Mouse (Mus musculus): Measurements from ENCODE around the gene Tgm5. TPM values are rescaled to one million over a fixed set of nuclear protein-coding genes. Genes with fewer than 3 reads are reported as not detected.
"Not testable (repeated sequence)": the region's sequence is repeated elsewhere in the genome, so short reads cannot be mapped to it uniquely, and the experiment has no call there.

Tgm5 gene
- polyA plus RNA-seq, 1 experiment from 2014 or later, result not detected

DNA sequence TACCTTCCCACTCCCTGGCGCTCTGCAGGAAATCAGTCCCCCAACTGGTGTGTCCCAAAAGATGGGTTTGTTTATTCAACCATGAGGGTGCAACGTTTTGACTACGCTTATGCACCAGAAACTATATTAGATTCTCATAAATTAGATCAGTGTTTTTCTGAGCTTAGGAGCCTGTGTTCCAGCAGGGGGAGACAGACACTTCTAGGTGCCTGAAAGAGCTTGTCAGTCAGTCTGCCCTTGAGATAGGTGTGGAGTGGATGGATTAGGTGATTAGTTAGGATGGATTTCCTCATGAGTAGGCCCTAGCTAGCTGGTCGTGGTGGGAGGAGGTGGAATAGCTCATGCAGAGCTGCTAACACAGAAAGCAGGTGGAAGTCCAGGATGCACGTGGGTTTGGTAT lies 44.5 kb downstream of the Tgm5 start:
- DNase-seq (no peak), ATAC-seq (ENCODE audit: low read depth) (no peak)
- H3K4me3 ChIP-seq (replicated peaks), result no peak overlapping the region
- H3K9me3 ChIP-seq (replicated peaks), result no peaks in the 10 kb centered on the region
- H3K27ac ChIP-seq, result no peak overlapping the region
- no peaks in the 10 kb centered on the region for H3K27me3 ChIP-seq
- 36% methylated on average over 5 of the region's 5 CpGs for WGBS (ENCODE audit: insufficient replicate concordance)
- peaks cover 26% of the 10 kb centered on the region for H3K4me1 ChIP-seq (replicated peaks)
- no peak overlapping the region for H3K4me2 ChIP-seq
- no peak overlapping the region for H3K9ac ChIP-seq
- H3K36me3 ChIP-seq, result no peaks in the 10 kb centered on the region

DNA sequence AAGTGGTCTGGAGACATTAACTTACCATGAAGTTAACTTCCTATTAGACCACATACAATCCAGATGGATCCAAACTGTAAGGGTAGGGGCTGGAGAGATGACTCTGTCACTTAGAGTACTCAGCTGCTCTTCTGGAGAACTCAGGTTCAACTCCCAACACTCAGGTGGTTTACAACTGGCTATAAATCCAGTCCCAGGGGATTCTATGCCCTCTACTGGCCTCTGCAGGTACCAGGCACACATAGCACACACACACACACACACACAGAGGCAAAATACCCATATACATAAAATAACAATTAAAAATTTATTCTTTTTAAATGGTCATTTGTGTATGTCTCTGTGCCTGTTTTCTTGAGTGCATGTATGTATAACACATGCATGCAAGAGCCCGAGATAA lies 46.3 kb downstream of the Tgm5 start:
- ATAC-seq (ENCODE audit: low read depth) (no peak), DNase-seq (no peak)
- H3K4me2 ChIP-seq, result no peak overlapping the region

DNA sequence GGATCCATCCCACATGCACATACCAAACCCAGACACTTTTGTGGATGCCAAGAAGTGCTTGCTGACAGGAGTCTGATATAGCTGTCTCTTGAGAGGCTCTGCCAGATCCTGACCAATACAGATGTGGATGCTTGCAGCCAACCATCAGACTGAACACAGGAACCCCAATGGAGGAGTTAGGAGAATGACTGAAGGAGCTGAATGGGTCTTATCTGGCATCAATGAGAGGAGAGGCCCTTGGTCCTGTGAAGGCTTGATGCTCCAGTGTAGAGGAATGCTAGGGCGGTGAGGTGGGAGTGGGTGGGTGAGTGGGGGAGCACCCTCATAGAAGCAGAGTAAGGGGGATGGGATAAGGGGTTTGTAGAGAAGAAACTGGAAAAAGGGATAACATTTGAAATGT lies 46.8 kb downstream of the Tgm5 start:
- H3K36me3 ChIP-seq, result peaks cover 19% of the 10 kb centered on the region
- ATAC-seq (ENCODE audit: low read depth); H3K27me3 ChIP-seq; H3K4me3 ChIP-seq (replicated peaks); H3K4me2 ChIP-seq; DNase-seq; H3K9me3 ChIP-seq (replicated peaks): not testable (repeated sequence)
- peak overlapping the region; percentile 75 for H3K27ac ChIP-seq
- H3K9ac ChIP-seq, result peak overlapping the region; percentile 3; the same call in 1 of the 2 replicates
- WGBS (ENCODE audit: insufficient replicate concordance), result 88% methylated on average over 1 of the region's 1 CpGs
- H3K4me1 ChIP-seq (replicated peaks), result peaks cover 36% of the 10 kb centered on the region

More for the DNA sequence above, 46.3 kb downstream of the Tgm5 start:
- Histone ChIP-seq H3K27ac (no peak overlapping the region), H3K9ac (no peak overlapping the region), H3K9me3 (replicated peaks) (no peaks in the 10 kb centered on the region), H3K27me3 (no peaks in the 10 kb centered on the region), H3K4me3 (replicated peaks) (no peak overlapping the region), H3K4me1 (replicated peaks) (peaks cover 30% of the 10 kb centered on the region), H3K36me3 (peaks cover 14% of the 10 kb centered on the region)
- WGBS (ENCODE audit: insufficient replicate concordance), result 80% methylated on average over 1 of the region's 1 CpGs

DNA sequence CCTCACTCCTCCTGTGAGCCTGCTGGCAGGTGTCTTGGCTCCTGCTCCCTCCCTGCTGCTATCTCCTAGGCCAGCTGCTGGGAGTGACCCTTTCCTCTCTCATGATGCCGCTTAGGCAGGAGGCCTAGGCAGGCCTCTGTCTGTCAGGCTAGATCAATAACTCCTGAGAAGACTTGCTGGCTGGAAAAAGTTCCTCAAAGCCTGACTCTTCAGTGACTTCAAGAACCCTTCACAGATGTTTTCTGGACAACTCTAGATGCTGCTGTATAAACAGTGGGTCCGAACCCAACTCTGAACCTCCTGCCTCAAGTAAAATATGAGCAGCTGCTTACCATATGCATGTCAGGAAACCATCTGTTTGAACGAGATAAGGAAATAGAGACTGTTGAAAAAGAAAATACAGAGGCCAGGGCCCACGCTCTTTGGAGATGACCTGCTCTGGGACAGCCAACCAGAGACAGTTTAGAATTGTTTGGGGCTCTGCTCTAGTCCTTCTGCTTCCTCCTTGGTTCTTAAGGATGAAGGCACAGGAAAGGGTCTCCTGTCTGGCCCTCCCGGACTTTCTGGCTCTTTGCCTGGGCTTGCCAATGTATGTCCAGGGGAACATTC lies 48.8 kb downstream of the Tgm5 start, which contains the start of gene Epb42:
Gene Epb42 (minus strand): TSS at position 340 of the 609 bp plus-strand sequence.
- Histone ChIP-seq H3K27ac (peak within 1 kb of the TSS; percentile 100), H3K36me3 (peaks cover 39% of the 10 kb centered on the region), H3K9ac (peak within 1 kb of the TSS; percentile 91), H3K4me2 (peak within 1 kb of the TSS; percentile 76), H3K9me3 (replicated peaks) (no peaks in the 10 kb centered on the region), H3K4me1 (replicated peaks) (peaks cover 53% of the 10 kb centered on the region), H3K27me3 (no peaks in the 10 kb centered on the region), H3K4me3 (replicated peaks) (peak within 1 kb of the TSS; percentile 77)
- DNase-seq (peak; percentile 88), ATAC-seq (ENCODE audit: low read depth) (peak; percentile 99)
- 6% methylated on average over 5 of the region's 5 CpGs for WGBS (ENCODE audit: insufficient replicate concordance)

DNA sequence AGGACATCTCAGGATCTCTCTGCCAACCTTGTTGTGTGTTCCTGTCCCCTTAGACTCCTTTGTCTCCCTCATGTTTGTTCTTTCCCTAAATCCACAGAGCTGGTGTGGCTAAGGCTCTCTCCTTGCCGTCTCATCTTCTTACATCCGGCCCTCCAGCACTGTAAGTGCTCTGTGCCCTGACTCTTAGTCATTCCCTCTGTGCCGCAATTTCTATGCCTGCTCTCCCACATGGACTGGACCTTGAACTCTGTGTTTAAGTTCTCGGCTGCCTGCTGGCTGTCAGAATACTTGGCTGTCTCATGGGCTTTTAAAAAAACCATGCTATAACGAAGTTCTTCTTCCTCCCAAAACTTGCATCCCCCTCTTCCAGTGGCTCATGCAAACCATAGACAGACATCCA lies 62.7 kb downstream of the Tgm5 start:
- H3K4me3 ChIP-seq (replicated peaks), result no peak overlapping the region
- no peak for ATAC-seq (ENCODE audit: low read depth)
- peaks cover 19% of the 10 kb centered on the region for H3K4me1 ChIP-seq (replicated peaks)
- no peak for DNase-seq
- peaks cover 96% of the 10 kb centered on the region for H3K36me3 ChIP-seq
- H3K27ac ChIP-seq, result no peak overlapping the region
- no peaks in the 10 kb centered on the region for H3K9me3 ChIP-seq (replicated peaks)
- H3K9ac ChIP-seq, result no peak overlapping the region
- no peaks in the 10 kb centered on the region for H3K27me3 ChIP-seq
- 80% methylated on average over 5 of the region's 5 CpGs for WGBS (ENCODE audit: insufficient replicate concordance)
- H3K4me2 ChIP-seq, result no peak overlapping the region

DNA sequence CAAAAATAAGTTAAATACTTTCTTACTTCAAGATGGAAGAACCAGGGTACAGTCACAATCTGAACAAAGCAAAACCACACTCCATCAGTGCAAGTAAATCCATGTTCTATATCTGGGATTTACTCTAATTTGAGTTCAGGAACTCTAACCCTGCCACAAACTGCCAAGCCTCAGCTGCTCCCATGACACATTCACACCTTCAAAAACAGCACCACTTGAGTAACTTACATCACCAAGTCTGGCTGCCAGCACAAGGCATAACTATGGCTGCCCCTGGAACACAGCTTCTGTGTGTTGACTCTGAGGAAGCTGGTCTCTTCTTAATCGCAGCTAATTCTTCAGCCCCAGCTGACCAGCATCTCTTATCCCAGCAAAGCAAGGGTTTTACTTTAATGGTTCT lies 68.5 kb downstream of the Tgm5 start:
- ATAC-seq (ENCODE audit: low read depth) (no peak), DNase-seq (no peak)
- H3K4me1 ChIP-seq (replicated peaks), result no peaks in the 10 kb centered on the region
- H3K27ac ChIP-seq, result 0 out of 2 replicates have a peak overlapping the region, but pooled peaks have one; percentile 39
- no peak overlapping the region for H3K4me2 ChIP-seq
- H3K9me3 ChIP-seq (replicated peaks), result no peaks in the 10 kb centered on the region
- 90% methylated on average over 1 of the region's 1 CpGs for WGBS (ENCODE audit: insufficient replicate concordance)
- H3K9ac ChIP-seq, result no peak overlapping the region
- no peaks in the 10 kb centered on the region for H3K27me3 ChIP-seq
- no peak overlapping the region for H3K4me3 ChIP-seq (replicated peaks)
- peaks cover 72% of the 10 kb centered on the region for H3K36me3 ChIP-seq

DNA sequence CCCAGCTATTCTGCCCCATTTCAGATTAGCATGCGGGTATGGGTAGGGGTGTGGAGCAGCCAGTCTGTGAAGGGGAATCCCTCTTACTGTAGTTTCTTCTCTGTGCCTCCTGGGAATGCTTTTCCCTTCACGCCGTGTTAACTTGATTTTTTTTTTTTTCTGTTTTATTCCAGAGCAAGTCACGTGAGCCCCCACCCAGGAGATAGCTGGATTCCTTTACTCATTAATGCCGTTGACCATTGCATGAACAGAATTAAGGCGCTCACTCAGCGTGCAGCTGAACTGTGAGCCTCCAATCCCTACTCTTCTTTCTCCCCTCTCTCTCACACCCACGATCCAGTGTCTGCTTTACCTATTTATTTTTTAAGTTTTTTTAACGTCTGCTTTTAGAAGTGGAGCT lies 69.4 kb downstream of the Tgm5 start:
- peaks cover 71% of the 10 kb centered on the region for H3K36me3 ChIP-seq
- no peak overlapping the region for H3K4me3 ChIP-seq (replicated peaks)
- WGBS (ENCODE audit: insufficient replicate concordance), result 86% methylated on average over 9 of the region's 9 CpGs
- H3K27ac ChIP-seq, result no peak overlapping the region
- H3K9me3 ChIP-seq (replicated peaks), result no peaks in the 10 kb centered on the region
- no peaks in the 10 kb centered on the region for H3K27me3 ChIP-seq
- ATAC-seq (ENCODE audit: low read depth) (no peak), DNase-seq (no peak)
- no peaks in the 10 kb centered on the region for H3K4me1 ChIP-seq (replicated peaks)
- no peak overlapping the region for H3K9ac ChIP-seq
- H3K4me2 ChIP-seq, result no peak overlapping the region

DNA sequence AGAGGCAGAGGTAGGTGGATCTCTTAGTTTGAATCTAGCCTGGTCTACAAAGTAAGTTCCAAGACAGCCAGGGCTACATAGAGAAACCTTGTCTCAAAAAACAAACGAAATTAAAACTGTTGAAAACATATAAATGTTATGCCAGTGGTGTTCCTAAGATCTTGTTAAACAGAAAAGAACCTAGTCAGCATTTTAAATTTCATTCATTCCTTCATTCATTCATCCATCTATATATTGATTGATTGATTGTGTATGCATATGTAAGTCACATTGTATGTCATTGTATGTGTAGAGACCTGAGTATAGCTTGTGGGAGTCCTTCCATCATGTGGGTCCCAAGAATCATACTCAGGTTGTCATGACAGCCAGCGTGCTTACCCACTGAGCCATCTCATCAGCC lies 70.1 kb downstream of the Tgm5 start:
- Histone ChIP-seq H3K9me3 (replicated peaks) (no peaks in the 10 kb centered on the region), H3K9ac (no peak overlapping the region), H3K27ac (no peak overlapping the region), H3K4me2 (no peak overlapping the region), H3K27me3 (no peaks in the 10 kb centered on the region), H3K4me3 (replicated peaks) (no peak overlapping the region), H3K4me1 (replicated peaks) (no peaks in the 10 kb centered on the region), H3K36me3 (peaks cover 70% of the 10 kb centered on the region)
- no peak for DNase-seq
- 70% methylated on average over 2 of the region's 2 CpGs for WGBS (ENCODE audit: insufficient replicate concordance)
- ATAC-seq (ENCODE audit: low read depth), result no peak

DNA sequence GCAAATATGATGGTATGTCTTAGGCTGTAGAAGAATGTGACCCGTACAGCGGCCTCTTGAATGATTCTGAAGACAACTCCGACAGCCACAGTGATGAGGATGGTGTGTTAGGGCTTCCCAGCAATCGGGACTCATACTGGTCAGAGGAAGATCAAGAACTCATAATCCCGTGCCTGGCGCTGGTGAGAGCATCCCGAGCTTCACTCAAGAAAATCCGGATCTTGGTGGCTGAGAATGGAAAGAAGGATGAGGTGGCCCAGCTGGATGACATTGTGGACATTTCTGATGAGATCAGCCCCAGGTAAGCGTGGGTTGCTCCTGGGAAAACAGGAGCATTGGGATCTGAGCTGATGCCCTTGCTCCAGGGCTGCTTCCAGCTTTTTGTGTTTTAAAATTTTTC lies 73.0 kb downstream of the Tgm5 start:
- Histone ChIP-seq H3K36me3 (peaks cover 47% of the 10 kb centered on the region), H3K4me1 (replicated peaks) (peaks cover 19% of the 10 kb centered on the region), H3K9ac (no peak overlapping the region), H3K4me3 (replicated peaks) (no peak overlapping the region), H3K9me3 (replicated peaks) (no peaks in the 10 kb centered on the region), H3K4me2 (no peak overlapping the region), H3K27ac (no peak overlapping the region), H3K27me3 (no peaks in the 10 kb centered on the region)
- no peak for ATAC-seq (ENCODE audit: low read depth)
- WGBS (ENCODE audit: insufficient replicate concordance), result 84% methylated on average over 9 of the region's 9 CpGs
- no peak for DNase-seq

DNA sequence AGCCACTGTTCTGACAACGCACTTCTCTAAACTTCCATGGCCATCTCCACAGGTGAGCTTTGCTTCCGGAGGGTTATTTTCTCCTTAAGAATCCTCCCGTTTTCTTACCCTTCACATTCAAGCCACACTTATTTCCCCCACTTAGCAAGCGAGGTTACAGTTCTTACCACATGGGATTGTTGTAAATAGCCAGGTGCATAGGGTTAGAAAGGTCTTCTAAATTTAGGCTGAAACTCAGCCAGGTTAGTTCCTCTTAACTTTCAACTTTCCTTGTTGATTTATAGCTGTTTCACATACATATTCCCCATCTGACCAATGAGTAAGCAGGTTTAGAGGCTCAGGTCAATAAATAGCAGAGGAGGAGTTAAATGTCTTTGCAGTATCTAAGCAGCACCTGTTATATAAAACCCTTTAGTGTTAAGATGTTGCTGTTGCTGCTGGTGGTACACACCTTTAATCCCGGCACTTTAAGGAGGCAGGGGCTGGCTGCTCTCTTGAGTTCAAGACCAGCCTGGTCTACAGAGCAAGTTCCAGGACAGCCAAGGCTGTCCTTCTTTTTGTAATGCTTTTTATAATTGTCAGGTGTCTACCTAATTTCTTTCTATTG lies 76.5 kb downstream of the Tgm5 start:
- H3K27ac ChIP-seq, result peak overlapping the region; percentile 90
- 17% methylated on average over 5 of the region's 5 CpGs for WGBS (ENCODE audit: insufficient replicate concordance)
- H3K36me3 ChIP-seq, result peaks cover 27% of the 10 kb centered on the region
- H3K9ac ChIP-seq, result peak overlapping the region; percentile 81
- H3K27me3 ChIP-seq, result no peaks in the 10 kb centered on the region
- DNase-seq, result no peak
- peaks cover 19% of the 10 kb centered on the region for H3K4me1 ChIP-seq (replicated peaks)
- H3K4me3 ChIP-seq (replicated peaks), result peak overlapping the region; percentile 82
- H3K4me2 ChIP-seq, result peak overlapping the region; percentile 86
- H3K9me3 ChIP-seq (replicated peaks), result no peaks in the 10 kb centered on the region
- no peak for ATAC-seq (ENCODE audit: low read depth)

DNA sequence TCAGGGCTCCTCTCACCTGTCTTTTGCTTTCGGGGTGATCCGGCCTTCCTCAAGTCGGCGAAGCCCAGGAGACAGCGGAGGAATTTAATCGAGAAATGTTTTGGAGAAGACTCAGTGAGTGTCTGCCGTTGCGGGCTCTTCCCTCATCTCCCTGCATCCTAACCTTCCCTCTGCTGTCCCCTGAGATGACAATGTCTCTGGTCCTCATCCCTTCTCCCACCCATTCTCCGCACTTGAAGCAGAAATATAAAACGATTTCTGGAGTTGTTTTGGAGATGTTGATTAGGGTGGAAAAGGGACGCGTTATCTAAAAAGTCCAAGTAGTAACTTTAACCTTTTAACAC lies 77.0 kb downstream of the Tgm5 start:
- ATAC-seq (ENCODE audit: low read depth) (no peak; the same call in 1 of the 2 replicates), DNase-seq (no peak)
- Histone ChIP-seq H3K27ac (peak overlapping the region; percentile 90), H3K36me3 (peaks cover 25% of the 10 kb centered on the region), H3K27me3 (no peaks in the 10 kb centered on the region), H3K9ac (peak overlapping the region; percentile 81), H3K4me3 (replicated peaks) (peak overlapping the region; percentile 82), H3K9me3 (replicated peaks) (no peaks in the 10 kb centered on the region), H3K4me1 (replicated peaks) (peaks cover 19% of the 10 kb centered on the region), H3K4me2 (peak overlapping the region; percentile 86)
- 1% methylated on average over 12 of the region's 12 CpGs for WGBS (ENCODE audit: insufficient replicate concordance)

Data from liver, embryonic 13.5 days (tissue).